Mouse (Mus musculus) heart, postnatal 36 days (tissue): ENCODE results near the gene Vgll4. TPM values are rescaled to one million over a fixed set of nuclear protein-coding genes. Genes with fewer than 3 reads are reported as not detected.

ENCODE experiments used
- DNase-seq, 2 experiments: peaks; one replicate each; pipeline ENCODE4 v3.0.0; 2021 to 2022
- intact Hi-C: fragments of 180-260 bp; cut with DNase I; formaldehyde crosslinking; loops from one replicate; pipeline ENCODE4 v1.15.1; 2025
- total RNA-seq, 2 experiments: library from RNA; stranded (reverse); gene quantifications; 2 replicates each; pipeline ENCODE4 v1.2.3; 2021

Gene Vgll4
- total RNA-seq, 2 experiments from 2014 or later, result 20.6 to 23.1 TPM

DNA sequence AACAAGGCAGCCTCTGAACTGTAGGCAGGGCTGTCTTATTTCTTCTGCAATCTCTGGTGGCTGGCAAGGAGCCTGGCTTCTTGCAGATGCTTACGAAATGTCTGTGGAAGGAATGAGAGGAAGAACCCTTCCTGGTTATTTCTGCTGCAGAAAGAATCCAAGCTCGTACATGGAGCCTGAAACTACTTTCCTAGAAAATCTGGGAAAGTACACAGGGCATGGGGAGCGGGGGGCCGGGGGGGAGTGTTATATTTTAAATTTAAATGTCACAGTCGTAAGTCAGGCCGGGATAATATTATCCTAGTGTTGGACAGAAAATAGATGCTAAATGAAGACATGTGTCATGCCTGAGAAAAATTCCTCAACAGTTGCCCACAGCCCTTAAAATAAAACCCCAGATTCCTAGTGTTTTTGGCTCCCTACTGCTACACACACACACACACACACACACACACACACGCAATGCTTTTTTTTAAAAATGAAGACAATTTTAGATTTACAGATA lies 7.2 kb upstream of the Vgll4 start:
- intact Hi-C loops, result no loop called here
- peak; percentile 24 to 25 for DNase-seq

DNA sequence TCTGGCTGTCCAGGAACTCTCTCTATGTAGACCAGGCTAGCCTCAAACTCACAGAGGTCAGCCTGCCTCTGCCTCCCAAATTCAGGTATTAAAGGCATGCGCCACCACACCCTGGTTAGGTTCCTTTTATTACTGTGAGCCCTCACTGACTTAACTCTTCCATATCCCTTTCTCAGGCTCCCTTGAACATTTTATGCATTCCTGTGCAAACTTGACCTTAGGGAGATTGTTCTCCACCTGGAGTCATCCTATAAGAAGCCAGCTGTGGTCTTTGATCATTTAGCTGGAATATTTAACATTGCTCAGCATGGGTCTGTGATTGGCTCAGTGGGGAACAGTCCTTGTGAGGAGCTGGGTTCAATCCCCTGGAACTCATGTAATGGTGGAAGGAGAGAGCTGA lies 4.5 kb upstream of the Vgll4 start:
- DNase-seq, result no peak
- intact Hi-C loops, result no loop called here

DNA sequence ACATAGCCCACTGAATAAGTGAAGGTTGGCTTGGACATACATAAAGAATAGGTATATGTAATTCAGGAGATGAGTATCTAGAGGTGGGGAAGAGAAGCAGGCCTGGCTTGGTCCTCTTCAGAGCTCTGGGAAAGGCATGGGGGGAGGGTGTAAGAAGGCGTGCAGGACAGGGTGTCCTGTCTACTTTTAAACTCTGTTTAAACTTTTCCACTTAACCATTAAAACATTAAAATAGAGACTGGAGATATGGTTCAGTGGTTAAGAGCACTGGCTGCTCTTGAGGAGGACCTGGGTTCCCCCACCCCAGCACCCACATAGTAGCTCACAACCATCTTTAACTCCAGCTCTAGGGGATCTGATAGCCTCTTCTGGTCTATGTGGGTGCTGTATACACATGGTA lies 3.2 kb upstream of the Vgll4 start:
- intact Hi-C loops, result no loop called here
- DNase-seq, result no peak

DNA sequence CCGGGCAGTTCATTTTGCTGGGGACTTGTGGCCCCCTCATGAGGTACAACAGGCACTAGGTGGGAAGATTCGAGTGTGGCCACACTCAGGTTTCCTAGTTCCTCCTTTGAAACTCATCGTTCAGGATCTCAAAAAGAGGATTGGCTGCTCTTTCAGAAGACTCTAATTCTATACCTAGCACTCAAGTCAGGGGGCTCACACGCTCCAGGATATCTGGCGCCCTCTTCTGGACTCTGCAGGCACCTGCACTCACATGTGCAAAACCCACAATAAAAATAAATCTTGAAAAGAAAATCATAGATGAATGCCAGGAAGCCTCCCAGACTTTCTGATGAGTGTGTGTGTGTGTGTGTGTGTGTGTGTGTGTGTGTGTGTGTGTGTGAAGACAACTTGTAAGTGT lies 1.1 kb upstream of the Vgll4 start:
- DNase-seq, result no peak
- intact Hi-C loops, result no loop called here

DNA sequence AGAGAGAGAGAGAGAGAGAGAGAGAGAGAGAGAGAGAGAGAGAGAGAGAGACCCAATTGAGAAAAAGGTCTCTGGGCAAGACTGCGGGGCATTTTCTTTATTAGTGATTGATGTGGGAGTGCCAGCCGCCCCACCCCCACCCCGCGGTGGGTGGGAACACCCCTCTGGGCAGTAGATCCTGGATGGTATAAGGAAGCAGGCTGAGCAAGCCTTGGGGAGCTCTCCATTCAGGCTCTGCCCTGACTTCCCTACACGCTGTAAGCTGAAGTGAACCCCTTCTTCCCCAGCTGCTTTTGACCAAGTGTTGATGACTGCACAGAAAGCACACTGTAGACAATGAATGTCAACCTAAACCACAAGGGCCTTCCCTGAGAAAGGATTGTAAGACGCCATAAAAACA lies 592 bp upstream of the Vgll4 start:
- intact Hi-C loops, result no loop called here
- no peak for DNase-seq

DNA sequence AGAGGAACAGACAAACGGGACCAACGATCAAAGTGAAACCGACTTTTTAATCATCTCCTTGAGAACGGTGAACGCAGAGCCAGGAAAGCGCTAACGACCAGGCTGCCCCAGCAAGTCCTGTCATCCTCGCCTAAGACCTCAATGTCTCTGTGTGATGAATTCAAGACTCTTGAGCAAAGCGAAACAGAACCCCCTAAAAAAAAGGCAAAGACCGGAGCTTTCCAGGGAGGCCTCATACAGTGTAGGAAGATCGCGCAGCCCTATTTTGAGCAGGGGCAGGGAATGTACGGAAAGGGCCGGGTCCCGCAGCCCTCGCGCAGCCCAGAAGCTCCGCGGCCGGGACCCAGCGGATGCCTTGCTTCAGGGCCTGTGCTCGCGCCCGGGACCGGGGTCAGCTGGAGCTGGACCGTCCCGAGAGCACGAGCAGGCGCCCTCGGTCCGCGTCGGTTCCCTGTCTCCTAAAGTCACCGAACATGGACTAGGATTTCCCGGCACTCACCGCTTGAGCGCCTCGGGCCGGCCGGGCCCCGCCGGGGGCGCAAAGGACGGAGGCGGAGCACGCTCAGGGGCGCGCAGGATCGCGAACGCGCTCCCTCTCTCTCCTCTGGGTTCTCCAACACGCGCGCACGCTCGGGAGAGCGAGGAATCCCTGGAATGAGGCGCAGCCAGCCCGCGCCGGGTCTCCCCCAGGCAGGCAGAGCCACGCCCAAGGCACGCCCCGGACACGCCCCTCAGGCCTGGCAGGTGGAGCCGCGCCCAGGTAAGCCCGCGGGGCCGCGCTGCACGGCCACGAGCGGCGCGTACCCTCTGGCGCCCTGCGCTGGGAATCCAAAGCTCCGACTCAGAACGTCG lies 1.2 kb downstream of the Vgll4 start:
- intact Hi-C loops, result no loop called here
- DNase-seq, result peak; percentile 58 to 68

DNA sequence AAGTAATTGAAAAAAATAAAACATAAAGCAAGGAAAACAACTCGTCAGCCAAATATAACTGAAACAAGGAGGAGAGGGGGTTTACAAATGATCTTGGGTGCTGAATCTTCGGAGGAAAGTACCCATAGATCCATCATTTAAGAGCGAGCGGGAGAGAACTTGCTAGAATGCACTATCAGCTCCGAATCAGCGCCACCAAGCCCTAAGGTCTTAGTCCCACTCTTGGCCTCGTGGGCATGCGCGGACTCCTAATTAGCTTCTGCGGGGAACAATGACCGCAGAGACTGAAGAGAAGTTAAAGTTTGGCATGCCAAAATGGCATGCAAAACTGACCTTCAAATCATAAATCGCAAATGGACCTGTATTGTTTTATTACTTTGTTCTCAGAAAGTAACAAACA lies 2.2 kb downstream of the Vgll4 start:
- intact Hi-C loops, result no loop called here
- DNase-seq, result no peak

DNA sequence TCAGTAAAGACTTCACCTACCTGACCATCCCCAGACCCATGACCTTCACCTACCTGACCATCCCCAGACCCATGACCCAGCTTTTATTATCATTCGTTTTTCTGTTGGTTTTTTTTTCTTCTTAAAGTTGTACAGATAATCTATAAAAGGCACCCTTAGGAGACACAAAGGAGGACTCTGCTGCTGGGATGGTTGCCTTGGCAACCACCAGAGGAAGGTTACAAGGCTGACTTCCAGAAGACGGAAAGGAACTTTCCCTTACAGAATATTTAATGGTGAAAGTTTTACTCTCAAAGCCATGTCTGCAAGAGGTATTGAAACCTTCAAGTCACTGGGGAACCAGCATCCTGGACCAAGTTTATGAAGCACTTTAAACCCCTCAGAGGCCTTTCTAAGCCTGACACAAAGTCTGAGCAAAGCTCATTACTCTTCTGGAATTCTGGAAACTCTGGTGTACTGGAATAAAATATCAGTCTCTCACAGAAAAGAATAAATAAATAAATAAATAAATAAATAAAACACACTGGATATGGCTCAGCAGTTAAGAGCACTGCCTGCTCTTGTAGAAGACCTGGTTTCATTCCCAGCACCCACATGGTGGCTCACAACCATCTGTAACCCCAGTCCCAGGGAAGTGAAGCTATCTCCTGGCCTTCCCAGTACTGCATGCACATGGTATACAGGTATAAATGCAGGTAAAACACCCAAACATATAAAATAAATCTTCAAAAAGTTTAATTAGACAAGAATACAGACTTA lies 3.2 kb downstream of the Vgll4 start:
- intact Hi-C loops, result no loop called here
- DNase-seq, result no peak

DNA sequence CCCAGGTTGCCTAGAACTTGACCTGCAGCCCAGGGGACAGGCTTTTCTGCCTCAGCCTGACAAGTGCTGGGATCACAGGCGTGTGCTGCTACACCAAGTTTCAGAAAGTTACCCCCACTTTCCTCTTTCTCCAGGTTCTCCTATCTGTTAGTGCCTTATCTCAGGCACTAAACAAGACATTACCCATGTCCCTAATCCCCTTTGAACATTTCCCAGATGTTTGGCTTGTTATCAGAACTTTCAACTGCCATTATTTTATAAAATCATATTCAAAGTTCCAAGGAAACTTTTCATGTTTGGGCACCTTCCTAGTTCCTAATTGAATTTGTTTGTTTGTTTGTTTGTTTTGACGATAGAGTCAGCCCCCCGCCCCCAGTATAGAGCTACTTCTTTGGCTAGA lies 4.0 kb downstream of the Vgll4 start:
- intact Hi-C loops, result no loop called here
- no peak for DNase-seq

DNA sequence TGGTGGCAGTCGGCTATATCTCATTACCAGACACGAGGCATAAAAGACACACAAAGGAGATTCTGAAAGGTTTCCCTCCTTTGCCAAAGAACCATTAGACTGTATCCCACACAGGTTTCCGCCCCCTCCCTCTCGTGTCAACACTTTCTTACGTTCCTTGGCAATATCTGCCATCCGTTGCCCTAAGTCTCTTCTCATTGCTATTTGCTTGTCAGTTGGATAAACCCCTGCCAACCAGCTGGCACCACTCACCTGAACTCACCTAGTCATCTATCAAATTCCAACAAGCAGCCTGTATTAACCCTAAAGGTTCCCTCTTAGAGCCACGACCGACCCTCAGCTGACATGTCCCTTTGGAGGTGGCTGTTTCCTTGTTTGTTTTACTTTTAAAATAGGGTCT lies 4.4 kb downstream of the Vgll4 start:
- intact Hi-C loops, result no loop called here
- no peak for DNase-seq

DNA sequence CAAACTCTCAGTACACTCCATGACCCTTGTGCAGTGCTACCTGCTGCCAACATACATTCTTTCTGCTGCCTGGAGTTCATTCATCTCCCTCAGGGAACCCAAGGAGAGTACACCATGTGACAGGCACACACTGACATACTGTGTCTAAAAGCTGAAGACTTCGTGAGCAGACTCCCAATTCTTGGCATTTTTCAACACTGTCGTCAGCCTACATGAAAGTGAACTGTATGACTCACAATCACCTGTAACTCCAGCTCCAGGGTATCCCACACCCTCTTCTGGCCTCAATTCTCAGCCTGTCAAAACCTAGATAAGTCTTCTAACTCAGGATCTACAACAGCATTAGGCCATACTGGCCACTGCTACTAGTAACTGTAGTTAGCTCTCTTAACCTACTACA lies 5.6 kb downstream of the Vgll4 start:
- DNase-seq, result no peak
- intact Hi-C loops, result no loop called here

DNA sequence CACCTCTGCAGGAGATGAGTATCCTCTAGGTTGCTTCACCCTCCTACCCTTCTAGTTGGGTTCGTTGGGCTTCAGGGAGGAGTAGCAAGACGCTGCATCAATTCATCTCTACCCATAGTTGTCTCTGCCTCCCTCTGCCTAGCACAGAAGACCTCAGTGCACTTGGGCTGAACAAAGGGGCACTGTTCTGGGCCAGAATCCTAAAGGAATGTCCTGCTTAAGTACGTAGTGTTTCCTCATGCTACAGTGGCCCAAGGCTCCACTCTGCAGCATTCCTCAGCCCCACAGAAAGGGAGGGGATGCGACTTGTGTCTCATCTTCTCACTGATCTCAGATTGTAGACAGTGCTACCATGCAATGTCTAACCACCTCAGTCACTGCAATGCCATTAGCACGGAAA lies 6.2 kb downstream of the Vgll4 start:
- intact Hi-C loops, result no loop called here
- no peak for DNase-seq

DNA sequence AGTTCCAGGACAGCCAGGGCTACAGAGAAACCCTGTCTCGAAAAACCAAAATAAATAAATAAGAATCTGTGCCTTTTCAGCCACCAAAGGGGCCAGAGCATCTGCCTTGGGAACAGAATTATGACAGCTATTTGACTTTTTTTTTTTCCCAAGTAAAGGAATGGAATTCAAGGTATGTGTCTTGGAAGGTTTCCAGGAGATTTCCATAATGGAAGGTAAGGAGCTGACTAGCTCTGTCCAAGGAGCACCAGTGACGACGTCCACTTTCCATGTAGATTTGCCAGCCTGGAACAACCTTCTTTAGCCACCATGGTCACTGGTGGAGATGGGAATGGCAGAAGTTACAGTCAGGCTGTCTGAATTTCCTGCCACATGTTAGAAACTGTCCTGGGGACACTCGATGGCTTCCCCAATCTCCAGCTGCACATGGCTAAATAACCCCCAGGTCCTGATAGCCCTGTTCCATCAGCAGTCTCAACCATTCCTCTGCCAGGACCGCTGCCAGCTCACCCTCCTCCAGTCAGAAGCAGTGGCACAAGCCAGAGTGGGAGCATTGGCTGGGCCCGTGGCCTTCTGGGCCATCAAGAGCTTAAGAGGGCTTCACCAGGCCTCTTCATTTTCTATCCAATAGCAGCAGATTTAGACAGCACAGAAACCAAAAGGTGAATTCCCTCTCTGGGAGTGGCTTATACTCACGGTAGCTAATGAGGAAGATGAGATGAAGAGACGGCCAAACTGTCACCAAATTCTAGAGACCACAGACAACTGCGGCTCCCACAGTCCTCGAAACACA lies 8.3 kb downstream of the Vgll4 start:
- intact Hi-C loops, result no loop called here
- DNase-seq, result no peak

DNA sequence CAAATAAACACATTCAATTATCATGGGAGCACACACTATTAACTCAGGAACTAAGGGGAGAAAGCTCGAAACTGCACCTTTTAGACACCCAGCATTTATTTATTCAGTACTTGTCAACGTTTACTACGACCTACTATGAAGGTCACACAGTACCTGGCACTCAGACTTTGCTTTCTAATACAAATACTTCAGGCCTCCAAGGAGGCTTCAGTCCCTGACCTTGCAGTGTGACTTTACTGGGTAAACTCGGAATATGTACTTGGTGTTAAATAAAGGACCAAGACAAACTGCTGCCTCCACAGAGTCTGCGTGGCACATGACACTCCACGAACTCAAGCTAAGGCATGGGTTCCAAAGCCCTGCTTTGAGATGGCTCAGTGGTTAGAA lies 10.8 kb downstream of the Vgll4 start:
- intact Hi-C loops, result no loop called here
- no peak for DNase-seq

DNA sequence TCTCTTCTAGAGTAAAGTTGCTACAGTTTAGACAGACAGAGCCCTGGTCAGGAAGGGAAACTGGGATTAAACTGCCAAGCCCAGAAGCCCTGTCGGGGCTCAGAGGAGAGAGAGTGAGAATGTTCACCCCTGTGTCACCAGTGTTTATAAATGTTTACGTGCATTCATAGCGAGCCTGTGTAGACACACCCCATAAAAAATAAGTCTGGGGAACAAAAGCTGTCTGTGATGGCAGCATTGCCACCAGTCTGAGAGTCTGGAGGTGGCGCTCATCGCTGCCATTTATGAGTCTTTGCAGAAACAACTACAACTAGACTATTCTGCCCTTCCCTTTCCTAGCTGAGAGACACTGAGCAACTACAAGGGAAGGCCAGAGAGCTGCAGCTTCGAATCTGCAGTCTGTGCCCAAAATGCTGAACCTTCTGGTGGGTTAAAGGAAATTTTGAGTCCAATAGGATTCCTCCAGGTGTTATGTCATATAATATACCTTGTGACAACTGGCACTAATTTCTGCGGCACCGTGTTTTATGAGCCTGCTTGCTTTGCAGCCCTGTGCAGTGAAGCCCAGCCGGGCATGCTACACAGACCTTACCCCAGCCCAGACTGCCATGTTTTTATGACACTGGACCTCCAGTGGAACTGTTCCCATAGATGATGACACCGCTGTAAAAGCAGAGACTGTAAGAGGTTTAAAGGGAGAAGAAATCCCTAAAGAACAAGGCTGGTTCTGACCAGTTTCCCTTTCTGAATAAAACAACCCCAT lies 11.4 kb downstream of the Vgll4 start:
- no peak for DNase-seq
- intact Hi-C loops, result no loop called here

DNA sequence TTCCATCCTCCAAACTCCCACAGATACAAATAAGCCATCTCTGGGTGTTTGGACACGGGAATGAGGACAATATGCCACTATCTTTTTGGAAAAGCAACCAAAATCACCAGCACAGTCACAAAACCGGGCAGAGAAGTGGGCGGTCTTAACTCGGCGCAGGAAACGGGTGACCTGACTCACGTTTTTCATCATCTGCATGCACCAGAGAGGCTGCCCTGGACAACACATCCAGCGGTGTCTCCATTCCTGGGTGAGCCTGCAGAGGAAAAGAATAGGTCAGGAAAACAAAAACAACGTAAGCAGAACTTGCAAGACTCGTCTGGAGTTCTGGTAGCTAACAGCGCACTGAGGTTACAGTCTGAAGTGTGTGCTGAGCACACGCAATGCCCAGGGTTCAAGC lies 12.0 kb downstream of the Vgll4 start:
- intact Hi-C loops, result no loop called here
- DNase-seq, result no peak

DNA sequence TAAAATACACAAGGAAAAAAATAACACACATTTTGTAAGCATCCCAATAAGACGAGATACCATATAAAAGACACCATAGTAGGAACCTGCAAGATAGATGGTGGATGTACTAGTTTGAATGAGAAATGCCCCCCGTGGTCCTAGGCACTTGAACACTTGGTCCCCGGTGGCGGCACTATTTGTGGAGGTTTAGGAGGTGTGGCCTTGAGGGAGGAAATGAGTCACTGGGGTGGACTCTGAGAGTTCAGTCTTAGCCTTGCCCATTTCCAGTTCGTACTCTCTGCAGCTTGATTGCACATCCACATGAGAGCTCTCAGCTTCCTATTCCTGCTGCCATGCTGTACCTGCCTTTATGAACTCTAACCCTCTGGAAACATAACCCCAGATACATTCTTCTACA lies 15.3 kb downstream of the Vgll4 start:
- intact Hi-C loops, result no loop called here
- no peak for DNase-seq

DNA sequence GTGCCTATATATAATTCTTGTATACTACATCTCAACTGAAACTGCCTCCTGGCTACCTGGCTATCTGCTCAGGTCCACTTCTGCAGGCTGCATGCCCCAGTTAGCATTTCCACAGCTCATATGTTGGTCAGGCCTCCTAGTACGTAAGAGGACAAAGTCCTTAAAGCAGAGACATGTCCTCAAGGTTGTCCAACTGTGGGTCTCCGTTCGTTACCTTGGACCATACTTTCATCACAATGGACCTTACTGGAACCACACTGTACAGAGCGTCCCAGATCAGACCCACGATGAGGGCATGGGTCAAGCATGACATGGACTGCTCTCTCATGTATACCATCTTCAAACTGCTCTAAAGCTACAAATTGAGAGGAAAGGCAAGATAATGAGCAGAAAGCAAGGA lies 16.2 kb downstream of the Vgll4 start:
- intact Hi-C loops, result no loop called here
- no peak for DNase-seq

DNA sequence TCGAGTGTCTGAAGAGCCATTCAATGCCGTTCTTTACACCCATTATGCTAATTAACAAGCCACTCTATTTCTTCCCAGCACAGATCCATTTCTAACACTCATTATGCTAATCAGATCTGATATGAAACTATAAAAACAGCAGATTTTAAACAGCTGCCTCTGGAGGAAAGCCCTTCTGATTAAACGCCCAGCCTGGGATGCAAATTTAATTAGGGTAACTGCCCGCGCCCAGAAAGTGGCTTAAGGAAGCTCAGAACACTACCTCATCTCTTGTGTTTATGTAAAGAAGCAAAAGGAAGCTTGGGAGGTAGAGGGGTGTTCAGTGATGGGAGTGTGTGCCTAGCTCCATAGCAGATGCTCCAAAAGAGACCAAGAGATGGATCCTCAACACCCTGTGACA lies 17.4 kb downstream of the Vgll4 start:
- intact Hi-C loops, result no loop called here
- no peak for DNase-seq
